Mouse (Mus musculus) ES-Bruce4 (cell line): ENCODE data around the gene Nos1.

Source experiments
- CTCF ChIP-seq: IDR thresholded peaks from one replicate; pipeline ENCODE4 v1.8.1; 2011; ENCODE audit warnings: low read depth, low read length
- EP300 ChIP-seq: IDR thresholded peaks from 2 replicates; pipeline ENCODE4 v1.6.1; 2011; ENCODE audit warnings: low read depth, low read length; ENCODE audit not compliant: insufficient read depth
- POLR2A ChIP-seq: IDR thresholded peaks from one replicate; pipeline ENCODE4 v1.8.1; 2011; ENCODE audit warnings: low read length; ENCODE audit not compliant: insufficient read depth

DNA sequence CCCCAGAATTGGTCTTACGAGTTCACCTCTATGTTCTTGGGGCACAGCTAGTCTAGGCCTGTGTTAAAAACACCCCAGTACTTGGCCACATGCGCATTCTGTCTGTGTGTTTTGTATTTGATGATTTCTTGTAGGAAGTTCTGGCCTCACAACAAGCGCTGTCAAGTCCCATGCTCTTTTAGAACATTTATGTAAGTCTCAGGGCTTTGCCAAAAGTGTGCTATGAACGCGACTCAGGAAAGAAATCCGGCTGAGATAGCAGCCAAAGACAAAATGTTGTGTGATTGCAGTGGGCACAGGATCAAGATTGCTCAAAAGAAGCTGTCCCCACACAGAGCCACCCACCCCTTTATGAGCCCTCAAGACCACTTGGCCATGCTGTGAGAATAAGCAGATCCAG lies 212.7 kb downstream of the Nos1 start:
- TF ChIP-seq CTCF (no peak), POLR2A (no peak), EP300 (no peak)
